Mouse (Mus musculus) adrenal gland, postnatal 25 days (tissue): ENCODE data around the gene Lsm4. TPM values are rescaled to one million over a fixed set of nuclear protein-coding genes. Genes with fewer than 3 reads are reported as not detected.

Experiments used
- DNase-seq: peaks from one replicate; pipeline ENCODE4 v3.0.0; 2021; ENCODE audit warnings: mixed read lengths
- total RNA-seq: library from RNA; stranded (reverse); gene quantifications from 2 replicates; pipeline ENCODE4 v1.2.3, GENCODE M21; 2021

The Lsm4 gene
- total RNA-seq, 1 experiment from 2014 or later: 86.8 TPM

DNA sequence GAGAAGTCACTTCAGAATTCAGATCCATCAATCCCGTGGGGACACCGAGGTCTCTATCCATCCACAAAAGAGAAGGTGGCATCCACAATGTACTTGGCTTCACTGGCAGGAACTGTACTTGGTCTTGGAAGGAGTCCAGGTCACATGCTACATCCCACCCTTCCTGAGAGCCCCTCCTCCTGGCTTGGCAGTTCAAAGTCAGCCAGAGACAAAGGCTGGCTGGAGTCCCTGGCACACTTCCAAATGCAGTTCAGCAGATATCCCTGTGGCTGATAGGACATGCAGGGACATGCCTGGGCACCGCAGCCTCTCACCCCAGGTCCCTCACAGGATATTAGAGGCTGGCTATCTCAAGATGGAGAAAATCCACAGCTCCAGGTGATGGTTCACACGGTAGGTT is 23.7 kb upstream of the Lsm4 start:
- peak; percentile 83 for DNase-seq

- DNase-seq: no peak
Observed at GRCm38 (mm10) chr8:70650351-70650750, 22.7 kb upstream of the Lsm4 start.

DNA sequence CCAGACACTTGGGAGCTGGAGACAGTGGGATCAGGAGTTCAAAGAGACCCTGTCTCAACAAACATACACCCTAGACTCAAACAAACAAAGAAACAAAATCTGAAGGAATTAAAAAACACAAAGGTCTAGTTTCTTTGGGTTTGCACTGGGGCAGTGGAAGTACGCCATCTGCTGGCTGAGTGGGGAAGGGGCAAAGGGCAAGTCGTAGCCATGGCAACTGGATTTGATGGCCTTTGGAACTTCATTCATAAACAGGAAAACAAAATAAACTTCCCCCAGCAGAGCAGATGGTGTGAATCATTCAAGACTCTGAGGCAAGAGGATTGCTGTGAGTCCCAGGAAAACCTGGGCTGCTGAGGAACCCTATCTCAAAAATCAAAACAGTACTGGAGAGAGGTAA is 19.8 kb upstream of the Lsm4 start:
- peak; percentile 72 for DNase-seq

GRCm38 (mm10) chr8:70654121-70654520 is 18.9 kb upstream of the Lsm4 start:
- DNase-seq: no peak

DNA sequence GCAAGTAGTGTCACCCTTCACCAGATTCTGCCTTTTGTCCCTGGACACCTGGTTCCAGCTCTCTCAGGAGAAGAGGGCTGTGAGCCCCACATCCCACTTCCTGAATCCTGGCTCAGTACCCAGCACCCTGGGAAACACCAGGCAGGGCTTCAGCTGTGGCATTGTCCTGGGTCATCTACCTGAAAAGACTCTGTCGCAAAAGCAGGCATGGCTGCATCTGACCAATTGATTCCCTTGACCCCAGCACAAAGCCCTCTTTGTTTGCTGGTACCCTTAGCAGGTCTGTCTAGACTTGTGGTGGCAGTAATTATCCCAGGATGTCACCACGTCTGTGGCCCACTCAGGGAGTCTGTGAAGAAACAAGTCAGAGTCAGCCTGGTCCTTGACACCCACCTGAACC is 17.6 kb upstream of the Lsm4 start:
- no peak for DNase-seq

- no peak for DNase-seq
Observed at GRCm38 (mm10) chr8:70656193-70656790, 16.8 kb upstream of the Lsm4 start.

DNA sequence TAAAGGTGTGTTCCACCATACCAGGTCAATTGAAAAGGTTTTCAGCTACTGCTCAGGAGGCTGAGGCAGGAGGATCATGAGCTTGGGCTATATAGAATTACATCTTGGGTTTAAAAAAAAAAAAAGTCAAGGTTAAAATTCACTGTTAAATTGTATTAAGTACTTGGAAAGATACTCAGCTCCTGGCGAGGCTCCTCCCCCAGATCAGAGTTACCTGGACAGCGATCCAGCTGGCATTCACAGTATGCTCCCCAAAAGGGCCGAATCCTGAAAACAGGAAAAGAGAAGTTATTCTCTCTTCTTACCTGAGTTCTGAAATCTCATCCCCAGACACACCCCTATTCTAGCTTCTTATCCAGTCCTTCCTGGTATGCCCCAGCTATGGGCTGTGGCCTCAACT is 15.8 kb upstream of the Lsm4 start:
- no peak for DNase-seq

GRCm38 (mm10) chr8:70657739-70658138 is 15.3 kb upstream of the Lsm4 start:
- DNase-seq: peak; percentile 52

DNA sequence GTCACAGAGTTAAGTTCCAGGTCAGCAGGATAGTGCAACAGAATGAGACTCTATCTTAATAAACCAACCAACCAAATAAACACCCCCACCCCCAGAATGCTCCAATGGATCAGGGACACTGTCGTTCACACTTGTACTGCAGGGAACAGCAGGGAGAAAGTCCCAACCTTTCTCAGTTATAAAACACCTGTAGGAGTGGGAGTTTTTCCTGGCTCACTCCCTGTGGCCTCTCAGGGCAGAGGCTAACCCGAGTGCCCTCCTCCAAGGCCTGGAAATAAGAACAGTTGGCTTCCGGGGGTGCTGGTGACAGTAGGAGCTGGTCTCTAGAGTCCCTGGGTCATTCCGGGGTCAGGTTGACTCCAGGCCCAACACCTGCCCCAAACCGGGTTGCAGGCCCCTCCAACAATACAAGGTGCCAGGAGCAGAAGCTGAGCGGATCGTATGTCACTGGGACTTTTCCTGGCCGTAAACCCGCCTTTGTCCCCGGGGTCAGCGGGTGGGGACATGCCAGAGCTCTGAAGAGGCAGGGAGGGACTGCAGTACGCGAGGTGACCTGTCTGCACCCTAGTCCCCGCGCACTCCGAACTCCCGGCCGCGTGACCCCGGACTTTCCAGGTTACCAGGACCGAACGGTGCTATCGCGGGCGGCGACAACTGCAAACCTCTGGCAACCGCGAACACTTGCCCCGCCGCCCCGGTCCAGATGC is 14.0 kb upstream of the Lsm4 start:
- no peak for DNase-seq

GRCm38 (mm10) chr8:70659604-70660272 is 13.3 kb upstream of the Lsm4 start:
- peak; percentile 93 for DNase-seq

DNA sequence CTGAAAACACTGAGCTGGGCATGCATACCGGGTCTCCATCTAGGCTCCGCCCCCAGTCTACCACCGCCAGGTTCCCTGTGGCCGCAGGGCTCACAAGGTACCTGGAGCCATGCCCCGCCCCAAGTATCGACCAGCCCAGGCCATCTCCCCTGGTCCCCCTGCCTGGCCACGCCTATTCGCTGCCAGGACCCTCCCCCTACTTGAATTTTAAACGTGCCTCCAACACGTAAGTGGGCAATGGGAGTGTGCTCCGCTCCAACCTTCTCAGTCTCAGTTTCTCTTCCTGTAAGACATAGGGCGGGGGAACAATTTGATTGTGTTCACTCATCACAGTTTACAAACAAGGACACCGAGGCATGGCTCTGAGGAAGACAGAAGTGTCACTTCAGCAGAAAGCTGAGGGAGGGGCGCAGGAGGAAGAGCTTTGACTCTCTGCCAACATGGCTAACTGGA is 12.7 kb upstream of the Lsm4 start, which contains the start of gene Pgpep1:
Pgpep1 (minus strand) TSS at position 116 of the 453 bp plus-strand sequence.
- DNase-seq: no peak

- DNase-seq: no peak
Observed at GRCm38 (mm10) chr8:70663691-70664090, 9.4 kb upstream of the Lsm4 start.

DNA sequence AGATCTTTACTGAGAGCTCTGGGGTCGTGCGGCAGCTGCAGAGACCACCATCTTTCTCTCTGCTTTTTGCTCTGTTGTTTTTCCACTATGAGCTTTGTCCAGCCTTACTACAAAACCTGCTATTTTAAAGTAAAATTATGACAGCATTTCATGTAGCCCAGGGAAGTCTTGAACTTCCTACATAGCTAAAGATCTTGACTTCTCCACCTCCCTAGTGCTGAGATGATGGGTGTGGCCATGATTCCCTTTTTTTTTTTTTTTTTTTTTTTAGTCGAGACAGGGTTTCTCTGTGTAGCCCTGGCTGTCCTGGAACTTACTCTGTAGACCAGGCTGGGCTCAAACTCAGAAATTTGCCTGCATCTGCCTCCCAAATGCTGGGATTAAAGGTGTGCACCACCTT is 8.4 kb upstream of the Lsm4 start:
- DNase-seq: no peak

GRCm38 (mm10) chr8:70665599-70665998 is 7.4 kb upstream of the Lsm4 start:
- DNase-seq: no peak

- DNase-seq: no peak
Observed at GRCm38 (mm10) chr8:70667071-70667470, 6.0 kb upstream of the Lsm4 start.

GRCm38 (mm10) chr8:70671615-70672324 is 1.3 kb upstream of the Lsm4 start:
- no peak for DNase-seq

GRCm38 (mm10) chr8:70672325-70673078 is 546 bp upstream of the Lsm4 start:
- DNase-seq: no peak

DNA sequence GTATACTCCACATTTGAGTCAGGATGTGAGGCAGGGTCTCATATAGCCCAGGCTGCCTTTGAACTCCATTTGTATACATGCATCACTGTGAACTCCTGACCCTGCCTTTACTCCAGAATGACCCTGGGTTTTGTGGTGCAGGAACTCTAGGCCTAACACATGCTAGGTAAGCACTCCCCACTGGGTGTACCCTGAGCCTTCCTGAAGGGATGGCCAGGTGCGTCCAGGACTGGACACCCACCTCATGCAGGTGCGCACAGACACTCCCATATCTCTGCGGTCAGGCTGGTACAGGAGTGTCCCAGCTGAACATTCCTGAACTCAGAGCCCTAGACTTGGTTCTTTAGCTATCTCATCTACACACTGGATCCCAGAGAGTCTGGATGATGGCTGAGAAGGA is 1.1 kb downstream of the Lsm4 start:
- no peak for DNase-seq

- DNase-seq: no peak
Observed at GRCm38 (mm10) chr8:70674716-70675115, 1.7 kb downstream of the Lsm4 start.

GRCm38 (mm10) chr8:70675336-70675735 is 2.3 kb downstream of the Lsm4 start:
- DNase-seq: no peak

GRCm38 (mm10) chr8:70677451-70678080 is 4.5 kb downstream of the Lsm4 start:
- DNase-seq: no peak

DNA sequence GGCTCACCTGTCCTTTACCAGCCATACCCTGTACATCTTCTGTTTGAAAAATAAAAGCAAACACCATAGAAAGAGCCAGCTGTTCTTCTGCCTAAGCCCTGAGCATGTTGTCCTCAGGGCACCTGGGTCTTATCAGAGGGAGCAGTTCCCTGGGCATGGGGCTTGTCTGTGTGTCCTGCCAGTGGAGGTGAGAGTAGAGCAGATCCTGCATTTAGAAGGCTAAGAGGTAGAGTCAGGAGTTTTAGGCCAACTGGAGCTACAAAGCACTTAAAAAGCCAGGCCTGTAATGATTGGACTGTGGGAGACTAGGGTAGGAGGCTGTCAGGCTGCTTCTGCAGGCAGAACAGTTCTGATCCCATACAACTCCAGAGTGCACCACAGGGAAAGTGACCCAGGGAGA is 5.6 kb downstream of the Lsm4 start:
- DNase-seq: no peak
